ENCODE assay signal across 8 mouse cellular contexts in genomic region chr6:108829386-108830370, GRCm38 (mm10). TPM values are rescaled to one million over a fixed set of nuclear protein-coding genes. Genes with fewer than 3 reads are reported as not detected.
A peak's percentile ranks its signal among the peaks of the same experiment; 100 is the strongest.
DNase-seq lines count a peak whose midpoint lies in the region; ATAC-seq and TF ChIP-seq lines count a peak whose summit lies in the region.

No protein-coding gene starts in this region.

- TF ChIP-seq POLR2A in testis, adult 2 months (IDR thresholded peaks at IDR 0.05; ENCODE audit: control insufficient read depth, low read depth, low read length): no peak

- ATAC-seq in heart, embryonic 11.5 days (replicated peaks; ENCODE audit: insufficient number of reproducible peaks, low FRiP score, low TSS enrichment): no peak
- ATAC-seq in kidney, embryonic 15.5 days (replicated peaks; ENCODE audit: low FRiP score): no peak
- no peak for ATAC-seq in stomach, embryonic 14.5 days (ENCODE audit: insufficient number of reproducible peaks, insufficient read depth, low FRiP score, low read depth)

- H3K4me2 ChIP-seq in heart, embryonic 11.5 days: peak overlapping the region; percentile 93
- H3K4me2 ChIP-seq in kidney, embryonic 15.5 days: peak overlapping the region; percentile 75
- H3K4me2 ChIP-seq in stomach, embryonic 14.5 days (replicated peaks; ENCODE audit: low read depth, low read length): peak overlapping the region; percentile 81

- H3K27ac ChIP-seq in testis, adult 2 months (ENCODE audit: control insufficient read depth, insufficient read depth, low read depth, low read length): peak overlapping the region; percentile 75
- peak overlapping the region; percentile 83; the same call in 1 of the 2 replicates for H3K27ac ChIP-seq in heart, embryonic 11.5 days (ENCODE audit: low read depth, low read length)
- H3K27ac ChIP-seq in kidney, embryonic 15.5 days: no peak overlapping the region
- H3K27ac ChIP-seq in stomach, embryonic 14.5 days (ENCODE audit: low read length): no peak overlapping the region

- DNase-seq in testis, postnatal 10 days (ENCODE audit: low spot score): no peak
- peak; percentile 26 to 29 for DNase-seq in cerebellum, postnatal 25 days
- peak; percentile 74 for DNase-seq in lung, postnatal 36 days
- DNase-seq in layer of hippocampus, postnatal 25 days (ENCODE audit: extremely low spot score in 1 of 2, low spot score in 1 of 2): no peak

- no peaks in the 10 kb centered on the region for H3K36me3 ChIP-seq in testis, adult 2 months (ENCODE audit: control insufficient read depth, insufficient read depth, low read length)
- H3K36me3 ChIP-seq in heart, embryonic 11.5 days (ENCODE audit: control insufficient read depth, insufficient read depth, low read length): no peaks in the 10 kb centered on the region
- peaks cover 3% of the 10 kb centered on the region; the same call in 1 of the 2 replicates for H3K36me3 ChIP-seq in kidney, embryonic 15.5 days
- no peaks in the 10 kb centered on the region for H3K36me3 ChIP-seq in stomach, embryonic 14.5 days (ENCODE audit: control insufficient read depth, insufficient read depth, low read length)

- H3K9ac ChIP-seq in heart, embryonic 11.5 days (ENCODE audit: low read depth, low read length): peak overlapping the region; percentile 93
- peak overlapping the region; percentile 94 for H3K9ac ChIP-seq in kidney, embryonic 15.5 days
- peak overlapping the region; percentile 90 for H3K9ac ChIP-seq in stomach, embryonic 14.5 days (replicated peaks; ENCODE audit: low read depth, low read length)

- WGBS in heart, embryonic 11.5 days (ENCODE audit: insufficient replicate concordance): 21% methylated on average over 22 of the region's 22 CpGs
- 8% methylated on average over 22 of the region's 22 CpGs for WGBS in kidney, embryonic 15.5 days
- WGBS in stomach, embryonic 14.5 days: 16% methylated on average over 22 of the region's 22 CpGs

- H3K27me3 ChIP-seq in testis, adult 2 months (ENCODE audit: control insufficient read depth, insufficient read depth, low read length): no peaks in the 10 kb centered on the region
- no peaks in the 10 kb centered on the region for H3K27me3 ChIP-seq in heart, embryonic 11.5 days (ENCODE audit: control insufficient read depth, insufficient read depth, low read length)
- no peaks in the 10 kb centered on the region for H3K27me3 ChIP-seq in kidney, embryonic 15.5 days
- H3K27me3 ChIP-seq in stomach, embryonic 14.5 days (ENCODE audit: control insufficient read depth, insufficient read depth, low read length): no peaks in the 10 kb centered on the region

- TF ChIP-seq CTCF in testis, adult 2 months (IDR thresholded peaks at IDR 0.05; ENCODE audit: control insufficient read depth, insufficient read depth, insufficient replicate concordance, low read depth, low read length): no peak

- peaks cover 8% of the 10 kb centered on the region for H3K4me1 ChIP-seq in testis, adult 2 months (ENCODE audit: control insufficient read depth, insufficient read depth, low read length)
- peaks cover 14% of the 10 kb centered on the region for H3K4me1 ChIP-seq in heart, embryonic 11.5 days (ENCODE audit: control insufficient read depth, insufficient read depth, low read length)
- H3K4me1 ChIP-seq in kidney, embryonic 15.5 days: peaks cover 19% of the 10 kb centered on the region
- H3K4me1 ChIP-seq in stomach, embryonic 14.5 days (ENCODE audit: control insufficient read depth, insufficient read depth, low read length): peaks cover 7% of the 10 kb centered on the region; the same call in 1 of the 2 replicates

- H3K9me3 ChIP-seq in heart, embryonic 11.5 days (replicated peaks; ENCODE audit: control insufficient read depth, low read length): no peaks in the 10 kb centered on the region
- H3K9me3 ChIP-seq in kidney, embryonic 15.5 days (replicated peaks): no peaks in the 10 kb centered on the region
- no peaks in the 10 kb centered on the region for H3K9me3 ChIP-seq in stomach, embryonic 14.5 days (ENCODE audit: control insufficient read depth, low read depth, low read length)

- peak overlapping the region; percentile 99 for H3K4me3 ChIP-seq in testis, adult 2 months (ENCODE audit: control insufficient read depth, low read depth, low read length)
- H3K4me3 ChIP-seq in heart, embryonic 11.5 days (ENCODE audit: low read depth, low read length): peak overlapping the region; percentile 96
- H3K4me3 ChIP-seq in kidney, embryonic 15.5 days (replicated peaks): peak overlapping the region; percentile 97
- peak overlapping the region; percentile 93 for H3K4me3 ChIP-seq in stomach, embryonic 14.5 days (ENCODE audit: low read depth, low read length)

RNA-seq across cellular contexts. Expression of gene Edem1, which starts 1.2 kb away (rescaled TPM):
- polyA plus RNA-seq in testis, adult 2 months (2012; rRNA removed): 5.6 and 7.4 TPM in 2 replicates
- 18.6 and 19.4 TPM in 2 replicates for polyA plus RNA-seq in heart, embryonic 11.5 days (2014; fragmentation: Nextera tagmentation; extraction: Ambion mirVana)
- 25.1 TPM in 2 replicates for polyA plus RNA-seq in kidney, embryonic 15.5 days (2015; fragmentation: Nextera tagmentation; extraction: Ambion mirVana)
- polyA plus RNA-seq in stomach, embryonic 14.5 days (2014; fragmentation: Nextera tagmentation; extraction: Ambion mirVana): 29.0 and 38.6 TPM in 2 replicates
- 10 to 100 TPM; 14.8 to 17.0 TPM for total RNA-seq in layer of hippocampus, postnatal 25 days (2021)

RNA-seq across cellular contexts. Expression of gene Arl8b, which starts 46.8 kb away (rescaled TPM):
- 26.0 and 37.0 TPM in 2 replicates for polyA plus RNA-seq in testis, adult 2 months (2012; rRNA removed)
- polyA plus RNA-seq in heart, embryonic 11.5 days (2014; fragmentation: Nextera tagmentation; extraction: Ambion mirVana): 68.4 and 79.3 TPM in 2 replicates
- 78.9 and 79.7 TPM in 2 replicates for polyA plus RNA-seq in kidney, embryonic 15.5 days (2015; fragmentation: Nextera tagmentation; extraction: Ambion mirVana)
- 82.6 and 89.0 TPM in 2 replicates for polyA plus RNA-seq in stomach, embryonic 14.5 days (2014; fragmentation: Nextera tagmentation; extraction: Ambion mirVana)
- 100 to 1,000 TPM; 186 to 217 TPM for total RNA-seq in layer of hippocampus, postnatal 25 days (2021)

Comparison
In these comparisons a context has a peak if more than half of its experiments do, and no peak if none do; other contexts are left out.
1. H3K27ac ChIP-seq: peak in testis, adult 2 months (single experiment) and heart, embryonic 11.5 days (single experiment); none in kidney, embryonic 15.5 days (single experiment) and stomach, embryonic 14.5 days (single experiment).
2. DNase-seq: peak in cerebellum, postnatal 25 days (2 of 2) and lung, postnatal 36 days (single experiment); none in testis, postnatal 10 days (single experiment) and layer of hippocampus, postnatal 25 days (0 of 2).
3. Peak in every context shown above with its lines, with median percentiles within 50 percentile points of each other: H3K4me3 ChIP-seq, H3K4me2 ChIP-seq and H3K9ac ChIP-seq.